Mouse (Mus musculus) embryonic facial prominence, embryonic 13.5 days (tissue): Measurements from ENCODE around the gene Soat2. TPM values are rescaled to one million over a fixed set of nuclear protein-coding genes. Genes with fewer than 3 reads are reported as not detected.

Source experiments
- ATAC-seq: fragments of 200-750 bp; cut with Nextera tagmentation; 2 replicates; pipeline ENCODE4 v1.8.0; 2017; ENCODE audit warnings: low read depth; ENCODE audit not compliant: insufficient number of reproducible peaks, insufficient read depth, low FRiP score, low TSS enrichment
- H3K27ac ChIP-seq: fragments of 300-500 bp; sonication (generic); 2 replicates; pipeline ENCODE4 v1.5.1; 2015; ENCODE audit warnings: moderate library complexity, mild to moderate bottlenecking, inconsistent platforms
- H3K27me3 ChIP-seq: fragments of 300-500 bp; sonication (generic); 2 replicates; pipeline ENCODE4 v1.6.1; 2015; ENCODE audit warnings: mild to moderate bottlenecking, inconsistent platforms
- H3K36me3 ChIP-seq: fragments of 300-500 bp; sonication (generic); 2 replicates; pipeline ENCODE4 v1.6.1; 2015; ENCODE audit warnings: mild to moderate bottlenecking, inconsistent platforms
- H3K4me1 ChIP-seq: fragments of 300-500 bp; sonication (generic); 2 replicates; pipeline ENCODE4 v1.6.1; 2015; ENCODE audit warnings: inconsistent platforms
- H3K4me2 ChIP-seq: fragments of 300-500 bp; sonication (generic); 2 replicates; pipeline ENCODE4 v1.6.1; 2015; ENCODE audit warnings: moderate library complexity, mild to moderate bottlenecking, inconsistent platforms
- H3K4me3 ChIP-seq: fragments of 300-500 bp; sonication (generic); 2 replicates; pipeline ENCODE4 v1.5.1; 2015; ENCODE audit warnings: mild to moderate bottlenecking, inconsistent platforms
- H3K9ac ChIP-seq: fragments of 300-500 bp; sonication (generic); 2 replicates; pipeline ENCODE4 v1.6.1; 2015; ENCODE audit warnings: mild to moderate bottlenecking, inconsistent platforms
- H3K9me3 ChIP-seq: fragments of 300-500 bp; sonication (generic); 2 replicates; pipeline ENCODE4 v1.6.1; 2016; ENCODE audit warnings: inconsistent platforms
- WGBS: fragments of 180-500 bp; shearing (Covaris S2); methylation state at CpG from one replicate; pipeline ENCODE4 v1.1.7; 2015; ENCODE audit warnings: mixed read lengths; 5-methylcytosine and 5-hydroxymethylcytosine counted together
- polyA plus RNA-seq: library from polyadenylated mRNA; unstranded; fragments of >200 nt; fragmentation: Nextera tagmentation; extraction: Ambion mirVana; gene quantifications from 2 replicates; pipeline ENCODE4 v1.2.1, GENCODE M21; 2015

Soat2 gene
- polyA plus RNA-seq, 1 experiment from 2014 or later, result not detected

DNA sequence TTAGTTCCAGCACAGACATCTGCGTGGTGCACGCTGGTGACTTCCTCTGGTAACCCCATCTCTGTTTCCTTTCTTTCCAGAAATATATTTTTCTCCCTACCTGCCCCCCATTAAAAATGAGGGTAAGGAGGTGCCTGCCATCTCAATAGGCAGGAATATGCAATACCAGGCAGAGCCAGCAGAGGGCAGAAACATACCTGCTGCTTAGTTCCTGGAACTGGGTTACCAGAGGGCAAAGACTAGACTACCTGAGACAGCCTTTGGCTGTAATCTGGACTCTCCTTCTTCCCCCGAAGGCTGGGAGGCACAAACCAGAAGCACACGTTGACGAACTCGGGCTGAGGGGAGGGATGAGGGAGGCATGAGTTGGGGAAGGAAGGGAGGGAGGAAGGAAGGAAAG is 28.0 kb downstream of the Soat2 start:
- no peaks in the 10 kb centered on the region for H3K27me3 ChIP-seq
- no peak overlapping the region for H3K4me2 ChIP-seq
- WGBS, result 13% methylated on average over 6 of the region's 6 CpGs
- no peak overlapping the region for H3K9ac ChIP-seq
- H3K36me3 ChIP-seq, result peaks cover 71% of the 10 kb centered on the region
- H3K27ac ChIP-seq, result no peak overlapping the region
- ATAC-seq, result no peak
- no peaks in the 10 kb centered on the region for H3K4me1 ChIP-seq
- no peak overlapping the region for H3K4me3 ChIP-seq
- no peaks in the 10 kb centered on the region for H3K9me3 ChIP-seq

DNA sequence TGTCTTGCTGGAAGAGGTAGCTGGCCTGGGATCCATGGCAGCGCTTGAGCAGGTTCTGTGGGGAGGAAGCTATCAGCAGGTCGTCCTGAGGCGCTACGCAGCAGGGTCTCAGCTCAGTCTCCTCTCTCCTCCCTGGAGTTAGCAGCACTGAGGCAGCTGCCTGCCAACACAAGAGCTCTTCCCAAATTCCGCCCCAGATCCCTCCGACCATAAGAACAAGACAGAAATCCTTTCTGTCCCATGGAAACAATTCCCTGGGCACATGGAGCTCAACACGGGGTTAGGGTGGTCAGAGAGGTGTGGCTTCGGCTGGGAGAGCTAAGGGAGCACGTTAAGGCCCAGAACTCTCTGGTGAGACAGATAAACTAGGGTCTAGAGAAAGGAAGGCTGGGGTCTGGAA is 28.8 kb downstream of the Soat2 start:
- no peak overlapping the region for H3K4me2 ChIP-seq
- no peak overlapping the region for H3K9ac ChIP-seq
- H3K4me3 ChIP-seq, result no peak overlapping the region
- no peak for ATAC-seq
- H3K9me3 ChIP-seq, result no peaks in the 10 kb centered on the region
- WGBS, result 77% methylated on average over 9 of the region's 9 CpGs
- H3K27ac ChIP-seq, result no peak overlapping the region
- no peaks in the 10 kb centered on the region for H3K4me1 ChIP-seq
- no peaks in the 10 kb centered on the region for H3K27me3 ChIP-seq
- peaks cover 79% of the 10 kb centered on the region for H3K36me3 ChIP-seq

DNA sequence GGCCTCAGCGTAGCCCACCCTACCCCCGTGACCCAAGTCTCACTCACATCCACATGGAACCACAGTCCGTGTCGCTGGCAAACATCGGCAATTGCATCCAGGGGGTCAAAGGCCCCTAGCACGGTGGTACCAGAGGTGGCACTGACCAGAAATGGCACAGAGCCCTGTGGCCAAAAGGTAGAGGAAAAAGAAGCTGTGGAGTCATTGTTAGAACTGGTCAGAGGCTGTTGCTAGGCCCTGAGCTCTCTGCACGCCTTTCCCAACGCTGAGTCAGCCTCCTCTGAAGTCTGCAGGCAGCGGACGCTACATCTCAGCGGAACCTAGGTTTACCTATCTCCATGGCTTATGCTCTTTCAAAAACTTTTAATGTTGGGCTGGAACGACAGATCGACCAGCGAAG is 29.6 kb downstream of the Soat2 start:
- peaks cover 81% of the 10 kb centered on the region for H3K36me3 ChIP-seq
- H3K4me1 ChIP-seq, result no peaks in the 10 kb centered on the region
- H3K27ac ChIP-seq, result no peak overlapping the region
- H3K4me3 ChIP-seq, result no peak overlapping the region
- no peaks in the 10 kb centered on the region for H3K9me3 ChIP-seq
- H3K27me3 ChIP-seq, result no peaks in the 10 kb centered on the region
- ATAC-seq, result 0 out of 2 replicates have a peak, but pooled peaks have one; percentile 26
- no peak overlapping the region for H3K9ac ChIP-seq
- 89% methylated on average over 14 of the region's 14 CpGs for WGBS
- H3K4me2 ChIP-seq, result no peak overlapping the region

DNA sequence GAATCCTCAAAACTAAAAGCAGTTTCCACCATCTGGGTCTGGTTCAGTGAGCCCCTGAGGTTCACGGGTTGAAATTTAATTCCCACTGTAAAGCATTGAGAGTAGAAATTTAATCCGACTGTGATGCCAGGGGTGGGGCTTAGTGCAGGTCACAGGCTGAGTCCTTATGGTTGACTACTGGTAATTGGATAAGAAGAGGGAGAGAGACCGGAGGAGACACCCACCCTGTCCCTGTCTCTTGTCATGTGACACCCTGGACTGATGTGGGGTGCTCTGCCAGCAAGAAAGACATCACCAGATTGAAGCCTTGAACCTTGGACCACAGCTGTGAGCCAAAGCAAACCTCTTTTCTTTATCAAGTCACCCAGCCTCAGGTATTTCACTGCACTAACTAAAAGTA is 32.8 kb downstream of the Soat2 start:
- H3K27me3 ChIP-seq, result no peaks in the 10 kb centered on the region
- no peak overlapping the region for H3K27ac ChIP-seq
- ATAC-seq, result no peak
- H3K36me3 ChIP-seq, result peaks cover 85% of the 10 kb centered on the region
- WGBS, result 21% methylated on average over 3 of the region's 3 CpGs
- H3K4me3 ChIP-seq, result no peak overlapping the region
- H3K9me3 ChIP-seq, result no peaks in the 10 kb centered on the region
- no peaks in the 10 kb centered on the region for H3K4me1 ChIP-seq
- no peak overlapping the region for H3K9ac ChIP-seq
- no peak overlapping the region for H3K4me2 ChIP-seq

DNA sequence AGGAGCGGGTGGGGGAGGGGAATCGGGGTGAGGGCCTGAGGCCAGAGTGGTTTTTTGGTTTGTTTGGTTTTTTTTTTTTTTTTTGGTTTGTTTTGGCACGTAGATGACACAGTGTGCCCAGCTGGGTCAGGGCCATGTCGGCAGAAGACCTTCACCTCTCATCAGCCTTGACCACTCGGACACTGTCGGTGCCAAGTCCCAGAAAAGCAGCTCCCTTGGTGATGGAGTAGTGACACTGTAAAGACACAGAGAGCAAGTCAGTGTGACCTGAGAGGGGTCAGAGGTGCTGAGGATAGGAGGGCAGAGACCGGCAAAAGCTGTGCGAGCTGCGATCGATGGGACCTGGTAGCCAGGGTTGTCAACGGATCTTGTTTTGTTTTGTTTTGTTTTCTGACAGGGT is 35.9 kb downstream of the Soat2 start:
- Histone ChIP-seq H3K36me3 (peaks cover 76% of the 10 kb centered on the region), H3K4me3 (no peak overlapping the region), H3K27ac (no peak overlapping the region), H3K4me2 (no peak overlapping the region), H3K27me3 (no peaks in the 10 kb centered on the region), H3K9me3 (no peaks in the 10 kb centered on the region), H3K9ac (no peak overlapping the region), H3K4me1 (no peaks in the 10 kb centered on the region)
- 81% methylated on average over 11 of the region's 11 CpGs for WGBS
- no peak for ATAC-seq

DNA sequence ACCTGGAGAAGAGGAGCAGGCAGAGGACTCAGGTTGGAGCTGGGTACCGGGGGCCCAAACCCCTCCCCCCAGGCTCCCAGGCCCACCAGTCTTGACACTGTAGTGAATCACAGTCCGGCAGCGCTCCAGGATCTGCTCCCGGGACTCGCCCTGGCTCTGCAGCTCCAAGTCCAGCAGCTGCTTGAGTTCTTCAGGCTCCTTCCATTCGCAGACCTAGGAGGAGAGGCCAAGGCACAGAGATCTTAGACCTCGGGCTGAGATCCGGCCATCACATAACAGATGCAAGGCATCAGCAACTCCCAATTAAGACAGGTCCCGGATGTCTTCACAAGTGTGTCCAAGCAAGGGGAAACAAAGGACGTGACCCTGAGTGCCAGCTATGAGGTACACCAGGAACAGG is 37.8 kb downstream of the Soat2 start:
- Histone ChIP-seq H3K27me3 (no peaks in the 10 kb centered on the region), H3K4me1 (peaks cover 6% of the 10 kb centered on the region), H3K4me3 (no peak overlapping the region), H3K27ac (peak overlapping the region; percentile 48; the same call in 1 of the 2 replicates), H3K9ac (no peak overlapping the region), H3K4me2 (no peak overlapping the region), H3K36me3 (peaks cover 61% of the 10 kb centered on the region), H3K9me3 (no peaks in the 10 kb centered on the region)
- 87% methylated on average over 10 of the region's 10 CpGs for WGBS
- ATAC-seq, result no peak

DNA sequence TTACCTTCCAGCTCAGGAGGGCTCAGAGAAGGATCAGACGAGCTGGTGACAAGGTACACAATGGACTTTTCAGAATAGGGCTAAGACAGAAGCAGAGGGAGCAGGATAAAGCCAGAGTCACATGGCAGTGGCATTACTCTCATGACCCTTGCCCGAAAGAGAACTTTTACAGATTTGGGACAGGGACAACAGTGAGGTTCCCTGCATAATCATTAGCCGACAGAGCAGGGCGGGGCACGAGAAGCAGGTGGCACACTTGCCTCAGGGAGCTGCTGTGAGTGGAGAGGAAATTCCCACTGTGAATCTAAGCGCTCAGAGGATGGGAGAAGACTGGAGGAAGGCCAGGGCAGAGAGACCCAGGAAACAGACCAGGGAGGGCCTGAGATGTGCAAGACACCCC is 38.6 kb downstream of the Soat2 start:
- H3K36me3 ChIP-seq, result peaks cover 53% of the 10 kb centered on the region
- WGBS, result 61% methylated on average over 6 of the region's 6 CpGs
- ATAC-seq, result 0 out of 2 replicates have a peak, but pooled peaks have one; percentile 26

DNA sequence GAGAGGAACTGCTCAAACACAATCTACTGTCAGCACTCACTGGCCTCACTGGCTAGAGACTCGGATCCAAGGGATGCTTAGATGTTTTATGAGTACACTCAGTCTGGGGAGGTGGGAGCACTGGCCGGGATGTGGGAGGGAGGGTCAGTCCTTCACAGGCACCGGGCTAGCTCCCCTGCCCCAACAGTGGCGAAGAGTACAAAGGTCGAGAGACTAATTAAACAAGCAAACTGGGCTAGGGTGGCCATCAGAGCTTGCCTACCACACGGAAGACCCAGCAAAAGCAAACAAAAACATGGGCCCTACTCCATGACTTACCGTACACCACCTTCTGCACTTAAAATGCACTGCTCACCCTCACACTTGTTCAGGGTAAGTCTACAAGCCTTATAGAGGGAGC is 41.4 kb downstream of the Soat2 start:
- ATAC-seq, result no peak
- H3K4me1 ChIP-seq, result peaks cover 11% of the 10 kb centered on the region
- H3K4me2 ChIP-seq, result no peak overlapping the region
- no peaks in the 10 kb centered on the region for H3K9me3 ChIP-seq
- H3K36me3 ChIP-seq, result peaks cover 29% of the 10 kb centered on the region
- 76% methylated on average over 7 of the region's 7 CpGs for WGBS
- H3K9ac ChIP-seq, result 0 out of 2 replicates have a peak overlapping the region, but pooled peaks have one; percentile 12
- H3K4me3 ChIP-seq, result no peak overlapping the region
- no peak overlapping the region for H3K27ac ChIP-seq
- H3K27me3 ChIP-seq, result no peaks in the 10 kb centered on the region

More for the DNA sequence above, 38.6 kb downstream of the Soat2 start:
- Histone ChIP-seq H3K4me2 (no peak overlapping the region), H3K9me3 (no peaks in the 10 kb centered on the region), H3K27ac (no peak overlapping the region), H3K4me3 (no peak overlapping the region), H3K9ac (no peak overlapping the region), H3K4me1 (peaks cover 9% of the 10 kb centered on the region), H3K27me3 (no peaks in the 10 kb centered on the region)

DNA sequence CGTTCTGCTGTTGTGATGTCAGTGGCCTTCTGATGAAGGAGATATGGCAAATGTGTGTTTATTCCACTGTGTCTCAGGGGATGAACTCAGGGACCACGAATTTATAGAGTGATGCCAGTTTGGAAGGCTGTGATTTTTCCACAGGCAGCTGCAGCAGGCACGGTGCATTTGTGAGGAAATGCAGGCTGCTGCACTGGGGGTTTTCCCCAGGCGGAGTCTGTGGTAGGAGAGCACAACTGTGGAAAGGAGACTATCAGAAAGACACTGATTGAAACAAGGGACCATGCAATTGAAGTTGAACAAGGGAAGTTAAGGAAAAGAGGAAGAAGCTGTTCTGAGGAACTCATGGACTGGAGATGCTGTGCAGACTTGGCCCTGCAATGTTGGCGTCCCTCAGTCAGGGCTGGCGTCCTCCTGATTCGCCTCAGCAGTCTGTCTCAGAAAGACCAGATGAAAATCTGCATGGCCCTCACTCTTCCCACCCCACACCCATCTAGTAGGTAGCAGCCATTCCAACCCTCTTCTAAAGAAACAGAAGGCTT is 42.0 kb downstream of the Soat2 start:
- WGBS, result 67% methylated on average over 7 of the region's 7 CpGs
- Histone ChIP-seq H3K9ac (no peak overlapping the region), H3K9me3 (no peaks in the 10 kb centered on the region), H3K36me3 (peaks cover 24% of the 10 kb centered on the region), H3K4me1 (peaks cover 11% of the 10 kb centered on the region), H3K27me3 (no peaks in the 10 kb centered on the region), H3K4me2 (no peak overlapping the region), H3K4me3 (no peak overlapping the region), H3K27ac (no peak overlapping the region)
- no peak for ATAC-seq

DNA sequence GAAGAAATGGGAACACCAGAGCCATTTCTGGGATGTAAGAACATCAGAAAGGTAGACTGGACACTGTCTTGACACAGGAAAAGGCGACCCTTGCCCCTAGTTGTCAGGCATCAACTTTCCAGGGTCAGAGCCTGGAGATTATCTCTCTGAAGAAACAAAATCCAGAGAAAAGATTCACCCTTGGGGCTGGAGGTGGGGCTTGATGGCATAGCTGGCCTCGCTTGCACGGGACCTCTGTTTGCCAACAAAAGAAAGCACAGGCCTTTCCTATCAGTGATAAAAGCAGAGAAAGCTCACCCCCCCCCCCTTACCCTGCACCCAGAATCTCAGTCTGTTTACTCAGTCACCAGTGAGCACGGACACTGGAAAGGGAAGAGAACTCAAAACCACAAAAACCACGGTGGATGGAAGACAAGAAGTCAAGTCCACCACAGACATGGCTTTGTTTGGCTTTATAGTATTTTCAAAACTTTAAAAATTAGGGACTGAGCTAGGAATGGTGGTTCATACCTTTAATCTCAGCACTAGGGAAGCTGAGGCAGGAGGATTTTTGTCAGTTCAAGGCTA is 42.6 kb downstream of the Soat2 start:
- no peaks in the 10 kb centered on the region for H3K9me3 ChIP-seq
- no peak overlapping the region for H3K27ac ChIP-seq
- H3K9ac ChIP-seq, result no peak overlapping the region
- peaks cover 11% of the 10 kb centered on the region for H3K4me1 ChIP-seq
- 43% methylated on average over 5 of the region's 5 CpGs for WGBS
- H3K36me3 ChIP-seq, result peaks cover 22% of the 10 kb centered on the region; the same call in 1 of the 2 replicates
- H3K4me3 ChIP-seq, result no peak overlapping the region
- ATAC-seq, result no peak
- H3K27me3 ChIP-seq, result no peaks in the 10 kb centered on the region
- H3K4me2 ChIP-seq, result no peak overlapping the region

DNA sequence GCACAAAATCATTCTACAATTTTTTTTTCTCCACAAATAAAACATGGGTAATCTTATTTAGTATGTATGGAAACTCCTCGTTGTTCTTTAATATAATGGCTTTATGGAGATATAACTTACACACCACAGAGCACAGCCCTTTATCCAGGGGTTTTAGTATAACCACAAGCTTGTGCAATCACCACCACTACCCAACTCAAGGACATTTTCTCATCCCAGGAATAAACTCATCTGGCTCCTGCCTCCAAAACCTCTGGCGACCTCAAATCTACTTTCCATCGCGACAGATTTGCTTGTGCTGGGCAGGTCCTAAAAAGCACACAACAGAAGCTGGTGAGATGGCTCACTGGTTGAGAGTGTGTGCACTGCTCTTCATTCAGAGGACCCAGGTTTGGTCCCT is 43.3 kb downstream of the Soat2 start:
- ATAC-seq, result no peak
- WGBS, result 72% methylated on average over 4 of the region's 4 CpGs
- Histone ChIP-seq H3K36me3 (0 out of 2 replicates have a peak, but pooled peaks cover 17% of the 10 kb centered on the region), H3K27me3 (no peaks in the 10 kb centered on the region), H3K9me3 (no peaks in the 10 kb centered on the region), H3K9ac (no peak overlapping the region), H3K4me1 (peaks cover 11% of the 10 kb centered on the region), H3K27ac (0 out of 2 replicates have a peak overlapping the region, but pooled peaks have one; percentile 3), H3K4me3 (no peak overlapping the region), H3K4me2 (no peak overlapping the region)

DNA sequence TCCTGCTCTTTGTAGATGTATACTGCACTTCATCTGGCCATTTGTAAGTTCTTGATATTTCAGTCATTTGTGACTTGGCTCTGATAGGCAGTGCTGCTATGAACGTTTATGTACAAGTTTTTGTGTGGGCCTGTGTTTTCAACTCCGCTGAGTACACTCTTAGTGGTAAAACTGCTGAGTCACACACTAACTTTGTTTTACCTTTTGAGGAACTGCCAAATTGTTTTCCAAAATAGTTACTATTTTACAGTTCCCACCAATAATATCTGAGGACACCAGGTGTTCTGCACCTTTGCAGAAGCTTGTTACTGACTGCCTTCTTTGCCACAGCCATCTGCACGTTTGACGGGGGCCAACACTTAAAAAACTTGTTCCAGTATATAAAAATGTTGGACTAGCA is 44.1 kb downstream of the Soat2 start:
- Histone ChIP-seq H3K4me1 (peaks cover 11% of the 10 kb centered on the region), H3K9ac (no peak overlapping the region), H3K4me2 (no peak overlapping the region), H3K4me3 (no peak overlapping the region), H3K27ac (no peak overlapping the region), H3K27me3 (no peaks in the 10 kb centered on the region), H3K36me3 (peaks cover 24% of the 10 kb centered on the region), H3K9me3 (no peaks in the 10 kb centered on the region)
- WGBS, result 85% methylated on average over 4 of the region's 4 CpGs
- no peak for ATAC-seq
